Mouse (Mus musculus) splenic B cell, adult 2 months (primary cell): ENCODE measurements around the gene Trdn.

Source experiments
- DNase-seq: peaks from one replicate; pipeline ENCODE4 v3.0.0-alpha.2; 2011; ENCODE audit warnings: low read depth, low spot score
- H3K27me3 ChIP-seq: 2 replicates; pipeline ENCODE4 v1.6.1; 2012; ENCODE audit warnings: mild to moderate bottlenecking, low read length, moderate library complexity, mixed read lengths; ENCODE audit not compliant: control insufficient read depth, poor library complexity, insufficient read depth, severe bottlenecking
- H3K36me3 ChIP-seq: 2 replicates; pipeline ENCODE4 v1.6.1; 2012; ENCODE audit warnings: mild to moderate bottlenecking, low read length, moderate library complexity, mixed read lengths; ENCODE audit not compliant: control insufficient read depth, poor library complexity, insufficient read depth, severe bottlenecking

Gene Trdn

GRCm38 (mm10) chr10:33080254-33080653 lies at the start of gene Trdn:
TSS of gene Trdn (plus strand) at chr10:33080554.
- DNase-seq: no peak
- H3K36me3 ChIP-seq: no peaks in the 10 kb centered on the region
- H3K27me3 ChIP-seq: no peaks in the 10 kb centered on the region

GRCm38 (mm10) chr10:33060771-33061170 lies 19.6 kb upstream of the Trdn start:
- DNase-seq: no peak
- Histone ChIP-seq H3K36me3 (no peaks in the 10 kb centered on the region), H3K27me3 (no peaks in the 10 kb centered on the region)

- no peak for DNase-seq
- H3K27me3 ChIP-seq: no peaks in the 10 kb centered on the region
- no peaks in the 10 kb centered on the region for H3K36me3 ChIP-seq
These were observed 14.8 kb upstream of the Trdn start for GRCm38 (mm10) chr10:33065566-33065965.

GRCm38 (mm10) chr10:33073126-33073525 lies 7.2 kb upstream of the Trdn start:
- DNase-seq: no peak

GRCm38 (mm10) chr10:33082151-33082844 lies 1.9 kb downstream of the Trdn start:
- DNase-seq: no peak
- no peaks in the 10 kb centered on the region for H3K36me3 ChIP-seq
- H3K27me3 ChIP-seq: no peaks in the 10 kb centered on the region

More at GRCm38 (mm10) chr10:33073126-33073525, 7.2 kb upstream of the Trdn start:
- H3K36me3 ChIP-seq: no peaks in the 10 kb centered on the region
- H3K27me3 ChIP-seq: no peaks in the 10 kb centered on the region

GRCm38 (mm10) chr10:33082961-33083626 lies 2.7 kb downstream of the Trdn start:
- no peaks in the 10 kb centered on the region for H3K27me3 ChIP-seq
- DNase-seq: no peak
- no peaks in the 10 kb centered on the region for H3K36me3 ChIP-seq

- DNase-seq: no peak
- H3K36me3 ChIP-seq: no peaks in the 10 kb centered on the region
- no peaks in the 10 kb centered on the region for H3K27me3 ChIP-seq
These were observed 3.3 kb downstream of the Trdn start for GRCm38 (mm10) chr10:33083627-33084158.

GRCm38 (mm10) chr10:33088403-33088802 lies 8.0 kb downstream of the Trdn start:
- no peak for DNase-seq
- Histone ChIP-seq H3K27me3 (no peaks in the 10 kb centered on the region), H3K36me3 (no peaks in the 10 kb centered on the region)

- H3K36me3 ChIP-seq: no peaks in the 10 kb centered on the region
- no peak for DNase-seq
- no peaks in the 10 kb centered on the region for H3K27me3 ChIP-seq
These were observed 12.0 kb downstream of the Trdn start for GRCm38 (mm10) chr10:33092400-33092799.

GRCm38 (mm10) chr10:33107942-33108341 lies 27.6 kb downstream of the Trdn start:
- H3K36me3 ChIP-seq: no peaks in the 10 kb centered on the region
- no peaks in the 10 kb centered on the region for H3K27me3 ChIP-seq
- DNase-seq: no peak

- no peak for DNase-seq
These were observed 42.7 kb downstream of the Trdn start for GRCm38 (mm10) chr10:33123028-33123427.

GRCm38 (mm10) chr10:33144911-33145310 lies 64.6 kb downstream of the Trdn start:
- no peaks in the 10 kb centered on the region for H3K36me3 ChIP-seq
- no peaks in the 10 kb centered on the region for H3K27me3 ChIP-seq
- no peak for DNase-seq

More at GRCm38 (mm10) chr10:33123028-33123427, 42.7 kb downstream of the Trdn start:
- Histone ChIP-seq H3K36me3 (no peaks in the 10 kb centered on the region), H3K27me3 (no peaks in the 10 kb centered on the region)

- no peaks in the 10 kb centered on the region for H3K27me3 ChIP-seq
- H3K36me3 ChIP-seq: no peaks in the 10 kb centered on the region
- DNase-seq: no peak
These were observed 99.6 kb downstream of the Trdn start for GRCm38 (mm10) chr10:33179731-33180631.

GRCm38 (mm10) chr10:33189031-33189430 lies 108.7 kb downstream of the Trdn start:
- DNase-seq: no peak
- Histone ChIP-seq H3K36me3 (no peaks in the 10 kb centered on the region), H3K27me3 (no peaks in the 10 kb centered on the region)
